Mouse (Mus musculus) urinary bladder, postnatal 14 days (tissue): Measurements from ENCODE around the gene Atpaf2.

ENCODE experiments used
- DNase-seq: peaks from one replicate; pipeline ENCODE4 v3.0.0; 2021; ENCODE audit warnings: low spot score

Gene Atpaf2

DNA sequence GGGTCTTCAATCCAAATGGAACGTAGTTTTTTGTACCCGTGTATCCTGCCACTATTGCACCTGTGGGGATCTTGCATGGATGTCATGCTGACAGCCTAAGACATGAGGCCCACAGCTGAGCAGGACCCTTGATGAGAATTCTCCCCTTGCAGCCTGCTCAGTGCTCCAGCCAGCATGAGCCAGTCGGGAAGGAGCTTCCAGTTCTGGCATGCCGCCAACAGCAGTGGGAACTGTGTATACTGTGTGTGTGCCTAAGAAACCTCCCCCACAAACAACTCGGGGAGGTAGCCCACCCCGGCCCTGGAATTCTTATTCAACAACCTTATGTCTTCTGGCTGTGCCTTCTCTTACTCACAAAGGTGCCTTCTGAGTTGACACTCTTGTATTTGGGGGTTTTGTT lies 21.7 kb downstream of the Atpaf2 start:
- no peak for DNase-seq

DNA sequence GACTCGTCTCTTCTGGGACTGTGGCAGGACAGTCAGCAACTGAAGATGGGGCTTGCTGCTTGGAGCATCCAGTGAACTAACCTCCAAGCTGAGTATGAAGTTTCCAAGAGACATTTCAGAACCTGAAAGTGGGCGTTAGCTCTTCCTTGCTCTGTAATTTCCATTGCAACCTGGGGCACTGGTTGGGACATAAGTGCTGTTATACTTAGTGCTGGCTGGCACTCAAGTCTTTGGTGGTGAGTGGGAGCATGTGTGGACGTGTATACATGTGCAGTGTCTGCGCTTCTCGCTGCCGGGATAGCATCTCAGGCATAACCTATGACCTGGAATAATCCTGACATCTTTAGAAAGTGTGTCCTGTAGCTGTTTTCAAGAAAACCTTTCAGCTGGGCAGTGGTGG lies 26.9 kb downstream of the Atpaf2 start:
- no peak for DNase-seq

GRCm38 (mm10) chr11:60387944-60388343 lies 30.3 kb downstream of the Atpaf2 start:
- no peak for DNase-seq

DNA sequence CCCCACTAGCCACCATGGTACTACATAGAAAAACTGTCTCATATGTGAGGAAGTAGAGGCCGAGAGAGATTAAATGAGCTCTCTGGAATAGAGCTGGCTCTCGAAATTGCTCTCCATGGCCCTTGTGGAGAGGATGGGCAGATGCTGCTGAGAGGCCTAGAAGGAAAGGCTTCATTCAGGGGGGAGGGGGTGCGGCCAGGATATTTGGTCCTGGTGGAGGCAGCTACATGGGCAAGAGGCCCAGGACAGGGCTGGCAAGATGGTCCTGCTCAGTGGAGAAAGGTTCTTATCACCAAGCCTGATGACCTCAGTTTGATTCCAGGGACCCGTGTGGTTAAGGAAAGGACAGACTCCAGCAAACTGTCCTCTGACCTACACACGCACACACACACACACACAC lies 32.3 kb downstream of the Atpaf2 start:
- no peak for DNase-seq

- no peak for DNase-seq
These were observed 33.4 kb downstream of the Atpaf2 start for GRCm38 (mm10) chr11:60384762-60385421.

DNA sequence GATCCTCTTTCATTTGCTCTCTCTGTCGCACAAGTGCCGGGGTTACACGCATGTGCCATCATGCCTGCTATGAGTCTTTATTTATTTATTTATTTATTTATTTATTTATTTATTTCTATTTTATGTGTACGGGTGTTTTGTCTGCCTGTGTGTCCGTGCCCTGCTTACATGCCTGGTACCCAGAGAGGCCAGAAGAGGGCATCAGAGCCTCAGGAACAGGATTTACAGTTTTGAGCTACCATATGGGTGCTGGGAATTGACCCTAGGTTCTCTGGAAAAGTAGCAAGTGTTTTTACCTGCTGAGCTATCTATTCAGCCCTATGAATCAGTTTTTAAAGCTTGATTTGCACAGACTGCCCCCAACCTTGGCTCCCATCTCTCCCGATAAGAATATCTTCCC lies 34.7 kb downstream of the Atpaf2 start:
- no peak for DNase-seq

GRCm38 (mm10) chr11:60374481-60374880 lies 43.8 kb downstream of the Atpaf2 start:
- no peak for DNase-seq

- no peak for DNase-seq
These were observed 47.8 kb downstream of the Atpaf2 start for GRCm38 (mm10) chr11:60370431-60370830.

DNA sequence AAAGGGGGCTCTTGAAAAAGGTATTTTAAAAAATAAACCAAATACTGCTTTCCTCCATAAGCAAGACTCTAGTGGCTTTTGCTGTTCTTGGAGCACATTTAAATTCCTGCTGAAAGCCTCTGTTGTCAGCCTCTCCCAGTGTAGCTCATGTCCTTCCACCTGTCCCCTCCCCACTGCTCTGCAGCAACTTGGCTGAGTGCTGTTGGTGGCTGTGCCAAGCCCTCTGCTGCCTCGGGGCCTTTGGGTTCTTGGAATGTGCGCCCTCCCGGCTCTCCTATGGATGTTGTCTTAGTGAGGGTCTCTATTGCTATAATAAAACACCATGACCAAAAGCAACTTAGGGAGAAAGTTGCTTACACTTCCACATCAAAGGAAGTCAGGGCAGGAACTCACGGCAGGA lies 48.8 kb downstream of the Atpaf2 start:
- DNase-seq, result no peak

DNA sequence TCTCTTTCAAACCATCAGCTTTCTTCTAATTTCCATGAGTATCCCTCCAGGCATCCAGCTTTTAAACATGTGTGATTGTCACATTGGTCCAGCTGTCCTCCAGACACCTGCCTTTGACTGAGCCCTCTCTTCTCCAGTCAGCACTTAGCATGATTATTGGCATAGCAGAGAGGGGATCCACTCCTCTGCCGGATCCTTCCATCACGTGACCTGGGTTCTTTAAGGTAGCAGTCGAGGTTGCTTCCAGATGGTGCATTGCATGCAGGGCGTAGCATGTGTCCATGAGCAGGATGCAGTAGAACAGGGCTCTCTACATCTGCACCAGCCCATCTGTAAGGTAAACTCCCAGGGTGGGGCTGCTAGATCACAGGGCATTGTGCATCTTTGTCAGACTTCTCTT lies 49.3 kb downstream of the Atpaf2 start:
- no peak for DNase-seq

GRCm38 (mm10) chr11:60367256-60367655 lies 51.0 kb downstream of the Atpaf2 start:
- no peak for DNase-seq

- DNase-seq, result peak; percentile 12
These were observed 51.8 kb downstream of the Atpaf2 start for GRCm38 (mm10) chr11:60366239-60367019.

- DNase-seq, result no peak
These were observed 57.5 kb downstream of the Atpaf2 start for GRCm38 (mm10) chr11:60360631-60361201.

DNA sequence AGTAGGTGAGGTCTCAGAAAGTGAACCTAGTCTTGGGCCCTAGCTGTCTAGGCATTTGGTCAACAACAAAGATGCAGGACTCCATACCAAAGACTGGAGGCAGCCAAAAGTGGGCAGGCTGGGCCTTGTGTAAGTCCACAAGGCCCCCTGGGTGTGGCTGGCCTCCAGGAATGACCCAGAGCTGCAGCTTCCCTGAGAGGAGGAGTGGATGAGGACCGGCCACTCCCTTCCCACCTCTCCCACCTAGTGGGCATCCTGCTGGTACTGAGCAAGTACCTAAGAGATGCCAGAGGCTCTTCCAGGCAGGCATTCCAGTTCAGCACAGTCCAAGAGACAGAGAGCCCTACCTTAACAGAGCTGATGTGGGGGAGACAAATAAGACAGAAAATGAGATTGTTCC lies 58.3 kb downstream of the Atpaf2 start:
- DNase-seq, result no peak

DNA sequence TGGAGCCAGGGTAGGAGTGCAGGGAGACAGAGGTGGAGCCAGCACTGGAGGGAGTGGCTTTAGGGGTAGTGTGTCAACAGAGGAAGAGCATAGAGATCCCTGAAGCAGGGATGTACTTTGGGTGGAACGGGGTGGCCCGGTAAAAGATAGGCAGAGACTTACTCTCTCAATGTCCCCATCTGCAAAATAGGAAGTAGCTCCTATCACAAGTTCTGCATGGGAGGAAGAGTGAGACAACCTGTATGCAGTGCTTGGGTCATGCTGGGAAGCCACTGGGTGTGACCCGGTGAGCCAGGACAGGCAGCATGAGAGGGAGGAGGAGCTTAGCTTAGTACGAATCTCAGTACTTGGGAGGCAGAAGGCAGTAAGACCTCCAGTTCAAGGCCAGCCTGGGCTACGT lies 59.1 kb downstream of the Atpaf2 start:
- DNase-seq, result no peak

GRCm38 (mm10) chr11:60358548-60358947 lies 59.7 kb downstream of the Atpaf2 start:
- no peak for DNase-seq

GRCm38 (mm10) chr11:60357116-60357515 lies 61.1 kb downstream of the Atpaf2 start:
- no peak for DNase-seq

DNA sequence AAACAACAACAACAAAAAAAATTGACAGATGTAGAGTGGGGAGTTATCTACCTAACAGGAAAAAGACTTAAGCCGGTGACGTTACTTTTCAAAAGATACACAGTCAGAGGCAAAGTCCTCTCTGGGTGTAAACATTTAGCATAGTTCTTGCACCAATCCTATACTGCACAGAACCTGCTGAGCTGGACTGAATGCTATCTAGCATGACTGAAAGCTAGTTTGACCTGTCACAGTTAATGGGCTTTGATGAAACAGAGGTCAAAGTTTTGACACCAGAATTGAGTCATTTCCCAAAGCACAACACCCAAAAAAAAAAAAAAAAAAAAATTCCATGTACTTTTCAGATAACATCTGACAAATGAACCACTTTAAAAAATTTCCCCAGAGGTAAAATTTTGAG lies 62.3 kb downstream of the Atpaf2 start:
- DNase-seq, result no peak

DNA sequence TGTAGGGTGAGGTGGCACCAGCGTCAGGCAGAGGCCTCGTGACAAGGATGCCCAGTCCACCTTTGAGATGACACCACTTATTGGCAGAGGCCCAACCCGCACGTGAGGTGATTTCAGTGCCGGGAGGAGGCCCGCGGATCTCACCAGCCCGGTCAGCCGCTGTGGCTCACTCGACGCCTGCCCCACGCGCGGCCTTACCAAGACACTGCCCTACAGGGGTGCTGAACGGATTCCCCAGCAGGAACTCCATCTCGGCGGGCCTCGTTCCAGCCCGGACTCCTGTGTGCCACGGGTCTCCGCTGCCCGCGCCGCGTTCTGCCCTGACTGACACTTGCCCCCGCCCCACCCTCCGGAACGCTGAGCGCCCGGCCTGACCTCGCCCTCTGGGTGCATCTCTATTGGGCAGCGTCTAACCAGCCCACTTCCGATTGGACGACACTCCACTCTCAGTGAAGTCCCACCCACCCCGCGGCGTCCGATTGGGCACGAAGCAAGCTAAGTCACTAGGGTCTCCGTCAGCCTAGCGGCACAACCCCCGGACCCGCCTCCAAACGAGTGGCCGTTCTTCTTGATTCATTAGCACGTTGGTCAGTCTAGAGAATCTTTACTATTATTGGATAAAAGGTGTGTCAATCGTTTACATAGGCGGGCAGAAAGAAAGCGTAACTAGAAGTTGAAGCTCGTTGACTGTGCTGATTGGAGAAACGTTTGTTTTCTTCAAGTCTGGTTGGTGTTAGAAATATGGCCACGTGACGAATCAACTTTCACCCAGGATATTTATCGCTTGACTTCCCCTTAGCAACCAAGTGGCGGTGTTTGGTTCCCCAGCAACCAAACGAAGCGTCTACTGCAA lies 65.5 kb downstream of the Atpaf2 start, which contains the start of the genes Tom1l2 and Drc3:
Gene Tom1l2 (minus strand): TSS at position 347 of the 853 bp plus-strand sequence.
Gene Drc3 (plus strand): TSS at position 771 of the 853 bp plus-strand sequence.
- peak; percentile 99 for DNase-seq

DNA sequence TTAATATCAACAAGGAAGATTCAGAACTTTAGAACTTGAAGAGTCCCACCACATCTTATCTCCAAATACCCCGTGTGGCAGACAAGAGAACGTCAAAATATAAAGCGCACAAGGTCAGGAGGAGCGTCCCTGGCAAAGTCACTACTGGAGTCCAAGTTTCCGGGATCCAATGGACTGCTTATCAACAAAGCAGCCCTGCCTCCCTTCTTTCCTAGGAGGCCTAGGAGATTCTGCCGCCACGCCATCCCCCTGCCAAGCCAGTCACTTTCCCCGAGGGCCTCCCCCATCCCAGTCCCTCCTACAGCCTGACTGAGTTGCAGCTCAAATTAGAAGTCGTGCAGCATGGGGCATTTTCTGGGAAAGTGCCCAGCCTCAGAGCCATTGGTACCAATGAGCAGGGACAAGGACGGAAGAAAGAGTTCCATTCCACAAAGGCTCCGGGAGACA lies 66.3 kb downstream of the Atpaf2 start:
- DNase-seq, result no peak

DNA sequence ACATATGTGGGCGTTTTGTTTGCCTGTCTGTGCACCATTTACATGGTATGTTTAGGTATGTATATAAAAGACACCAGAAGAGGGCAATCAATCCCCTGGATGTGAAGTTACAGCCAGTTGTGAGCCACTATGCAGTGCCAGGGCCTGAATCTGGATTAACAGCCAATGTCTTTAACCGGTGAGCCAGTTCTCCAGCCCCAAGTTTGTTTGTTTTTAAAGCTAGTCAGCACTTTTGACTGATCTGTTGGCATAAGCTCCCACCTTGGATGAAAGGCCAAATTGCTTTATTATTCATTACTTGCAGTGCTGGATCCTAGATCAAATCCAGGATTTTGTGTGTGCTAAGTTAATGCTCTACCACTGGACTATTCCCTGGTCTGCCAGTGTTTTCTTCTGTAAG lies 66.9 kb downstream of the Atpaf2 start:
- DNase-seq, result no peak
